Mouse (Mus musculus): Measurements from ENCODE around the gene Dnajb1.

DNA sequence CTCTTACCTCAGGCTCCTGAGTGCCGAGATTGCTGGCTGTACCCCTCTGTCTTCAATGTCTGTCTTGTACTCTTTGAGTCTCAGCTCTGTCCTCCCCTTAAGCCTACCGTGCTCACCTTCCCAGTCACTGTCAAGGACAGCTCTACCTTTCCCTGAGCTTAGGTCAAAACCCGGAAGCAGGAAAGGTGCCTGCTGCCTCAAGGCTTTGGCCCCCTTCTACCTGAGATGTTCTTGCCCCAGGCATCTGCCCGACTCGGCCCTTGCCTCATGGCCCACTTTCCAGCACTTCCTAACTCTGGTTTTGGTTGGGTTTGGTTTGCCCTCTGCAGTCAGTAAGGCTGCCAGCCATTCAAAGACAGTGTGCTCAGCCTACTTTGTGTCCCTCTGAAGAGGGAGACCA, 39.2 kb upstream of the Dnajb1 start:
- TF ChIP-seq POLR2A (IDR thresholded peaks at IDR 0.05; ENCODE audit: low read depth, low read length) = no peak
- TF ChIP-seq CTCF (conservative IDR thresholded peaks at IDR 0.05; ENCODE audit: insufficient read depth, insufficient read length, low read depth, low read length) = no peak
